Mouse (Mus musculus) myocyte (in vitro differentiated cells): Measurements from ENCODE around the gene Itpr3. TPM values are rescaled to one million over a fixed set of nuclear protein-coding genes. Genes with fewer than 3 reads are reported as not detected.

Experiments
- H3K27me3 ChIP-seq: one replicate; pipeline ENCODE4 v1.6.1; 2011; ENCODE audit not compliant: control insufficient read depth, insufficient read depth, insufficient read length
- H3K36me3 ChIP-seq: one replicate; pipeline ENCODE4 v1.6.1; 2011; ENCODE audit not compliant: control insufficient read depth, insufficient read depth
- H3K4me2 ChIP-seq: one replicate; pipeline ENCODE4 v1.6.1; 2011; ENCODE audit warnings: low read depth, control low read depth
- H3K4me3 ChIP-seq: one replicate; pipeline ENCODE4 v1.5.1; 2011; ENCODE audit warnings: mild to moderate bottlenecking, control low read depth, moderate library complexity
- H3K79me2 ChIP-seq: one replicate; pipeline ENCODE4 v1.6.1; 2011; ENCODE audit not compliant: control insufficient read depth, insufficient read depth
- H3ac ChIP-seq: one replicate; pipeline ENCODE4 v1.6.1; 2011; ENCODE audit not compliant: control insufficient read depth, insufficient read length
- CEBPB ChIP-seq: IDR thresholded peaks from 2 replicates; pipeline ENCODE4 v1.6.1; 2011; ENCODE audit warnings: mild to moderate bottlenecking, moderate library complexity; ENCODE audit not compliant: poor library complexity, insufficient read depth, severe bottlenecking
- E2F4 ChIP-seq: IDR thresholded peaks from one replicate; pipeline ENCODE4 v1.6.1; 2011; ENCODE audit warnings: mild to moderate bottlenecking, control low read depth, moderate library complexity; ENCODE audit not compliant: insufficient read depth
- MAX ChIP-seq: IDR thresholded peaks from one replicate; pipeline ENCODE4 v1.6.1; 2011; ENCODE audit warnings: low read depth, mild to moderate bottlenecking, control low read depth
- MYOD1 ChIP-seq, 3 experiments: IDR thresholded peaks; one replicate each; pipeline ENCODE4 v1.6.1; 2011; ENCODE audit warnings: control low read depth in 2 of 3, low read depth in 2 of 3, mild to moderate bottlenecking in 2 of 3, moderate library complexity in 1 of 3; ENCODE audit not compliant: insufficient read length in 2 of 3, control insufficient read depth in 1 of 3
- MYOG ChIP-seq, 3 experiments: IDR thresholded peaks; one replicate each; pipeline ENCODE4 v1.6.1; 2011; ENCODE audit warnings: control low read depth in 2 of 3, low read depth in 2 of 3, mild to moderate bottlenecking in 2 of 3; ENCODE audit not compliant: insufficient read length in 2 of 3, control insufficient read depth in 1 of 3, insufficient read depth in 1 of 3
- POLR2A ChIP-seq: IDR thresholded peaks from one replicate; pipeline ENCODE4 v1.6.1; 2011; ENCODE audit warnings: low read depth, mild to moderate bottlenecking, control low read depth, moderate library complexity; ENCODE audit not compliant: insufficient read length
- POLR2AphosphoS2 ChIP-seq: IDR thresholded peaks from one replicate; pipeline ENCODE4 v1.6.1; 2011; ENCODE audit warnings: low read depth, control low read depth; ENCODE audit not compliant: insufficient read length
- REST ChIP-seq: IDR thresholded peaks from one replicate; pipeline ENCODE4 v1.6.1; 2011; ENCODE audit warnings: mild to moderate bottlenecking, control low read depth, moderate library complexity; ENCODE audit not compliant: insufficient read depth, insufficient read length
- SRF ChIP-seq: IDR thresholded peaks from one replicate; pipeline ENCODE4 v1.6.1; 2011; ENCODE audit warnings: low read depth; ENCODE audit not compliant: control insufficient read depth, insufficient read length
- TCF12 ChIP-seq: IDR thresholded peaks from one replicate; pipeline ENCODE4 v1.6.1; 2011; ENCODE audit warnings: mild to moderate bottlenecking, control low read depth; ENCODE audit not compliant: poor library complexity, insufficient read depth, severe bottlenecking
- TCF3 ChIP-seq: IDR thresholded peaks from one replicate; pipeline ENCODE4 v1.6.1; 2011; ENCODE audit warnings: low read depth, control low read depth; ENCODE audit not compliant: insufficient read length
- USF1 ChIP-seq: IDR thresholded peaks from one replicate; pipeline ENCODE4 v1.6.1; 2011; ENCODE audit warnings: low read depth, mild to moderate bottlenecking, control low read depth, moderate library complexity
- polyA plus RNA-seq: library from polyadenylated mRNA; unstranded; fragments of >200 nt; fragmentation: generic; extraction: Trizol; gene quantifications from one replicate; pipeline ENCODE4 v1.2.1, GENCODE M21; 2012; ENCODE audit warnings: missing spikeins

Gene Itpr3
- polyA plus RNA-seq, 1 experiment: 22.2 TPM

- no peaks in the 10 kb centered on the region for H3K36me3 ChIP-seq
- peak overlapping the region; percentile 97 for H3K4me2 ChIP-seq
- H3K79me2 ChIP-seq: peaks cover 24% of the 10 kb centered on the region
- H3K4me3 ChIP-seq: peak overlapping the region; percentile 42
- peak overlapping the region; percentile 58 for H3ac ChIP-seq
- TF ChIP-seq MAX (no peak), POLR2A (peak; percentile 25), MYOD1 (IDR thresholded peaks at IDR 0.05; ENCODE audit: control insufficient read depth in 1 of 3, insufficient read length in 2 of 3, low read depth in 2 of 3) (peak in 1 of 3 experiments; percentile 66), MYOG (IDR thresholded peaks at IDR 0.05; ENCODE audit: control insufficient read depth in 1 of 3, insufficient read depth in 1 of 3, insufficient read length in 2 of 3, low read depth in 2 of 3) (peak in 1 of 3 experiments; percentile 56)
- H3K27me3 ChIP-seq: no peaks in the 10 kb centered on the region
Measured at GRCm38 (mm10) chr17:27056170-27056569, 934 bp upstream of the Itpr3 start.

GRCm38 (mm10) chr17:27057517-27058055 is 482 bp downstream of the Itpr3 start:
- Histone ChIP-seq H3K27me3 (no peaks in the 10 kb centered on the region), H3K79me2 (peaks cover 31% of the 10 kb centered on the region), H3K4me2 (peak overlapping the region; percentile 97), H3ac (peak overlapping the region; percentile 58), H3K4me3 (peak overlapping the region; percentile 42), H3K36me3 (no peaks in the 10 kb centered on the region)
- no peak for TF ChIP-seq REST
- no peak for TF ChIP-seq MYOD1 (IDR thresholded peaks at IDR 0.05; ENCODE audit: control insufficient read depth in 1 of 3, insufficient read length in 2 of 3, low read depth in 2 of 3)
- no peak for TF ChIP-seq SRF
- no peak for TF ChIP-seq MAX
- no peak for TF ChIP-seq POLR2A
- TF ChIP-seq TCF12: no peak
- no peak for TF ChIP-seq TCF3
- no peak for TF ChIP-seq USF1
- TF ChIP-seq E2F4: no peak
- TF ChIP-seq POLR2AphosphoS2: no peak
- no peak for TF ChIP-seq CEBPB
- no peak for TF ChIP-seq MYOG (IDR thresholded peaks at IDR 0.05; ENCODE audit: control insufficient read depth in 1 of 3, insufficient read depth in 1 of 3, insufficient read length in 2 of 3, low read depth in 2 of 3)

GRCm38 (mm10) chr17:27060698-27061097 is 3.6 kb downstream of the Itpr3 start:
- no peak overlapping the region for H3K4me3 ChIP-seq
- no peak for TF ChIP-seq POLR2A
- no peak for TF ChIP-seq MYOD1 (IDR thresholded peaks at IDR 0.05; ENCODE audit: control insufficient read depth in 1 of 3, insufficient read length in 2 of 3, low read depth in 2 of 3)
- no peak for TF ChIP-seq USF1
- no peak for TF ChIP-seq POLR2AphosphoS2
- TF ChIP-seq TCF12: no peak
- TF ChIP-seq MAX: no peak
- no peak for TF ChIP-seq SRF
- no peak for TF ChIP-seq TCF3
- no peak for TF ChIP-seq E2F4
- TF ChIP-seq CEBPB: no peak
- TF ChIP-seq REST: no peak
- no peak for TF ChIP-seq MYOG (IDR thresholded peaks at IDR 0.05; ENCODE audit: control insufficient read depth in 1 of 3, insufficient read depth in 1 of 3, insufficient read length in 2 of 3, low read depth in 2 of 3)

GRCm38 (mm10) chr17:27061727-27062126 is 4.6 kb downstream of the Itpr3 start:
- Histone ChIP-seq H3K4me3 (no peak overlapping the region), H3K27me3 (no peaks in the 10 kb centered on the region), H3K4me2 (no peak overlapping the region), H3K79me2 (peaks cover 32% of the 10 kb centered on the region), H3K36me3 (no peaks in the 10 kb centered on the region), H3ac (no peak overlapping the region)
- TF ChIP-seq REST: no peak
- no peak for TF ChIP-seq MAX
- no peak for TF ChIP-seq MYOG (IDR thresholded peaks at IDR 0.05; ENCODE audit: control insufficient read depth in 1 of 3, insufficient read depth in 1 of 3, insufficient read length in 2 of 3, low read depth in 2 of 3)
- TF ChIP-seq USF1: no peak

More at GRCm38 (mm10) chr17:27060698-27061097, 3.6 kb downstream of the Itpr3 start:
- Histone ChIP-seq H3K79me2 (peaks cover 32% of the 10 kb centered on the region), H3K4me2 (no peak overlapping the region), H3K27me3 (no peaks in the 10 kb centered on the region), H3ac (no peak overlapping the region), H3K36me3 (no peaks in the 10 kb centered on the region)

GRCm38 (mm10) chr17:27062684-27063083 is 5.6 kb downstream of the Itpr3 start:
- no peak overlapping the region for H3ac ChIP-seq
- no peak overlapping the region for H3K4me2 ChIP-seq
- no peaks in the 10 kb centered on the region for H3K36me3 ChIP-seq
- TF ChIP-seq MYOD1 (IDR thresholded peaks at IDR 0.05; ENCODE audit: control insufficient read depth in 1 of 3, insufficient read length in 2 of 3, low read depth in 2 of 3) (no peak), REST (no peak), E2F4 (no peak), SRF (no peak), TCF3 (no peak), TCF12 (no peak), USF1 (no peak), POLR2AphosphoS2 (no peak), POLR2A (no peak), MAX (no peak), CEBPB (no peak), MYOG (IDR thresholded peaks at IDR 0.05; ENCODE audit: control insufficient read depth in 1 of 3, insufficient read depth in 1 of 3, insufficient read length in 2 of 3, low read depth in 2 of 3) (no peak)
- H3K27me3 ChIP-seq: no peaks in the 10 kb centered on the region
- H3K4me3 ChIP-seq: no peak overlapping the region
- peaks cover 28% of the 10 kb centered on the region for H3K79me2 ChIP-seq
